Mouse (Mus musculus) spleen, embryonic (tissue): ENCODE measurements around the gene Tomm40.

Experiments
- CTCF ChIA-PET: fragments of 350-600 bp; sonication (Branson Sonifier 250); formaldehyde crosslinking; loops from one replicate; lab custom pipeline; 2022; lab: Charles Lee

The Tomm40 gene

GRCm38 (mm10) chr7:19715239-19716054 lies at the start of gene Tomm40:
Gene Tomm40 (minus strand): TSS chr7:19715438.
- CTCF ChIA-PET: no interaction called here

DNA sequence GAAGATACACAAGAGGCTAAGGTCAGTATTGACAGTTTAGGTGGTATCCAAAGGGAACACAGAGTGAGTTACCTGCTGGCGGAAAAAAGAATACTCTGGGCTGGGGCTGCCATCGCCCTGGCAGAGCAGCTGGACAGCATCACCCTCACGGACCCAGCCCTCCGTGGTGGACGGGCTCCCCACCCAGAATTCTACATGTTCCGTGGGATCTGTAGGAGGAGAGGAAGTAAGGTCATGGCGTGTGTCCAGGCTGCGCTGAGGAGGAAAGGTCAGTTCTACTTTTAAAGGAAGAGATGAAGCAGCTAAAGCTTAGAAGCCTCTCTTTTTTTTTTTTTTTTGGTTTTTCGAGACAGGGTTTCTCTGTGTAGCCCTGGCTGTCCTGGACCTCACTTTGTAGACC lies 49.3 kb upstream of the Tomm40 start:
- CTCF ChIA-PET: no interaction called here

- CTCF ChIA-PET: interaction anchor here (0.7 kb wide), 1 partner anchor 13 kb away, joined by 5 read pairs; no protein-coding TSS in a partner anchor
Observed at GRCm38 (mm10) chr7:19763829-19764477, 48.7 kb upstream of the Tomm40 start.

DNA sequence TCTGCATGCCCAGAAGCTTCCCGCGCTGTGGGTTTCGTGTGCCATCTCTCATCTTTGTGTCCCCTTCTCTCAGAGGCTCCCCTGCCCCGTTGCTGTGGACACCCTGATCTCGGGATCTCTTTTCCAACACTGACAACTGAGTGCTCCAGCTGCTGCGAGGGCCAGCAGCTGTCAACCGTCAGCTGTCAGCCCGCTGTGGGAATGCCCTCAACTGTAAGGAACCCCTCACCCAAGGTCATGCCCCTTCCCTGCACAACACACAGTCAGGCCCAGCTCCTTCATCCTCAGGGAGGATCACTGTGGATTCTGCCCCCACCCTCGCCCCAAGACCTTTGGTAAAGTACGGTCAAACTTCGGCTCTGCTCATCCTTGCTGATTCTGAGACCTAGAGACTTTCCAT lies 47.0 kb upstream of the Tomm40 start:
- CTCF ChIA-PET: interaction anchor here (0.7 kb wide), 1 partner anchor 172 kb away, joined by 6 read pairs; no protein-coding TSS in a partner anchor

DNA sequence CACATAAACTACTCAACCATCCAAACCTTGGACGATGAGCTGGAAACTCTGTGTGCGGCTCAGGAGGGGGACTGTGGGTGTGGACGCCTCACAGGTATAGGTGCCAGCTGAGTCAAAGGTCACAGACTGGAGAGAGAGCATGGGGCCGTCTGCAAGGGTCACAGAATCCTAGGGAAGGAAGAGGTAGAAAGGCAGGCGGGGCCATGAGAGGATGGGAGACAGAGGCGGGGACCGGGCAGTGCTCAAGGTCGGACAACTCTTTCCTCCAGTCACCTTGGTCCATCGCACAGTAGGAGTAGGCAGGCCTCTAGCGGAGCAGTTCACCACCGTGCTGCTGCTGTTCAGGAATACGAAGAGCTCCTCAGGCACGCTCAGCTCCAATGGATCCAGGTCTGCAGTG lies 44.8 kb upstream of the Tomm40 start:
- CTCF ChIA-PET: interaction anchor here (0.6 kb wide), 1 partner anchor 323 kb away, joined by 3 read pairs; no protein-coding TSS in a partner anchor

GRCm38 (mm10) chr7:19758623-19759022 lies 43.4 kb upstream of the Tomm40 start:
- CTCF ChIA-PET: no interaction called here

- CTCF ChIA-PET: no interaction called here
Observed at GRCm38 (mm10) chr7:19755851-19756786, 40.9 kb upstream of the Tomm40 start.

- CTCF ChIA-PET: interaction anchor here (0.6 kb wide), 1 partner anchor 39 kb away, joined by 3 read pairs; no protein-coding TSS in a partner anchor
Observed at GRCm38 (mm10) chr7:19755008-19755407, 39.8 kb upstream of the Tomm40 start.

DNA sequence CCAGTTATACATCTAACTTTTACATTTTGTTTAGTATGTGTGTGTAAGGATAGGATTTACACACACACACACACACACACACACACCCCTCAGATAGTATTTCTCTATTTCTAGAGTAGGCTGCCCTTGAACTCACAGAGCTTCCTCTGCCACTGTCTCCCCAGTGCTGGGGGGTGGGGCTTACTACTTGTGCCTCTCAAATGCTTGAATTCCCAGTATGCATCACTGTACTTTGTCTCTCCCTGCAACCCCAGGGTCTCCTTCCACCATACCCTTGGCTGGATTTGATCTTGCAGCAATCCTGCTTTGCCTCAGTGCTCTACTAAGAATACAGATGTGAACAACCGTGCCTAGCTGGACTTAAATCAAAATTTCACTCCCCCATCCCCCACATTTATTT lies 38.8 kb upstream of the Tomm40 start:
- CTCF ChIA-PET: interaction anchor here (0.6 kb wide), 1 partner anchor 67 kb away, joined by 3 read pairs; no protein-coding TSS in a partner anchor

GRCm38 (mm10) chr7:19753587-19753986 lies 38.3 kb upstream of the Tomm40 start:
- CTCF ChIA-PET: no interaction called here

GRCm38 (mm10) chr7:19752652-19753051 lies 37.4 kb upstream of the Tomm40 start:
- CTCF ChIA-PET: no interaction called here

GRCm38 (mm10) chr7:19751070-19751383 lies 35.8 kb upstream of the Tomm40 start:
- CTCF ChIA-PET: interaction anchor here (0.9 to 1.0 kb wide), 2 partner anchors 12 to 134 kb away, joined by 3 to 5 read pairs; no protein-coding TSS in a partner anchor

GRCm38 (mm10) chr7:19750217-19751069 lies 35.2 kb upstream of the Tomm40 start, which contains the start of gene Nectin2:
Gene Nectin2 (minus strand): TSS chr7:19750483.
- CTCF ChIA-PET: interaction anchor here (0.6 to 0.9 kb wide), 2 partner anchors 47 to 133 kb away, joined by 3 read pairs; no protein-coding TSS in a partner anchor

GRCm38 (mm10) chr7:19749389-19750216 lies 34.4 kb upstream of the Tomm40 start:
- CTCF ChIA-PET: no interaction called here

GRCm38 (mm10) chr7:19748219-19749195 lies 33.3 kb upstream of the Tomm40 start:
- CTCF ChIA-PET: interaction anchor here (0.7 kb wide), 1 partner anchor 445 kb away, joined by 3 read pairs; no protein-coding TSS in a partner anchor

DNA sequence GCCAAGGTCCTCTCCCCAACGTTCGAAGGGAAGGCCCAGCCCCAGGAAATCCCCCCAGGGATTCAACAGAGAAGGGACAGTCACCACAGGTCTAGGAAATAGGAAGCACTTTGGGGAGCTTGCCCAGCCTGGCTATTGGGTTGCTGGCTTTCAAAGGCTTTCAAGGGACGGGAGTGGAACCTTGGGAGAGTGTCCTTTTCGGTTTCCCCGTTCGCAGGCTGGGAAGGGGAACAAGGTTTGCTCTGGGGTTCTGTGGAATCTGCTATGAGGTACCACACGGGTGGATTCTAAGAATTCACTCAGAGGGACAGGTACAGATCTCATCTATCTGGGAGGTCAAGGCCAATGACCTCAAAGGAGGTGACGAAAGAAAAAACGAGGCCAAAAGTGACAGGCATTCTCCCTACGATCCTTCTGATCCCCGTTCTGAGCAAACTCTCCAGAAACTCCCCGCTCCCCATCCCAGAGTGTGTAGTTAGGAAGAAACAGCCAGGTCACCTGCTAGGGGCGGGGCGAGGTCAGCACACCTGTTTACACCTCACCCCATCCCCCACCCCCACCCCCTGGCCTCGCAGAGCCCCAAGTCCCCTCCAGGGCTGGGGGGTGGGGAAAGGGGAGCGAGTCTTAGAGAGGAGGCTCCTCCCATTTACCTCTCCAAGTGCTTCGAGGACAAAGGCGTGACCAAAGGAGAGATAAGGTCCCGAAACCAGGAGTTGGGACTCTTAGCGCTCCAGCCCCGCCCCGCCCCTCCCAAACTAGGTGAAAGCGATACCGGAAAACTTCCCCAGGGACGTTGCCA lies 32.4 kb upstream of the Tomm40 start:
- CTCF ChIA-PET: interaction anchor here (0.6 kb wide), 1 partner anchor 38 kb away, joined by 5 read pairs; no protein-coding TSS in a partner anchor
